ENCODE assay signal across 21 mouse cellular contexts in the genomic region with DNA sequence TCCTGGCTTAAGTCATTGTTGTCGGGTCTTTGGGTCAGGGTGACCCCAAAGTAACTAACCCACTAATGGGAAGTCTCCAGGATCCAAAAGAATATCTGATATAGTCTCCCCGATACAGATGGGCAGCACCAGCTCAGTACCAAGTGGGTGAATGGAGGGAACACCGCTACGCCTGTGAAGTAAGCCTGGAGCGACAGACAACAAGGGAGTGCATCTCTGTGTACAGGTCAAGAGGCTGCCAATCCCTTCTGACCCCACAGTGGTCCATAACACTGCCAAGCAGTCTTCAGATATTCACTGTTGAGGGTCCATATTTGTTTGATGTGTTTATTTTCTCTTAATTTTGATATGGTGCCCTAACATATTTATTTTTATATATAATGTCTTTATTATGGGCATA.
"Had no signal": no experiment of that assay in that cellular context is flagged by ENCODE, and none has a peak within 500 bp of the region (broad histone marks: within the 10 kb centered on the region; RNA-seq: fewer than 3 reads in every experiment).

No protein-coding gene starts in this region.

- H3K36me3 ChIP-seq: kidney, embryonic 15.5 days; liver, embryonic 13.5 days; midbrain, embryonic 10.5 days had no signal

- H3K4me2 ChIP-seq: kidney, embryonic 15.5 days; liver, embryonic 13.5 days had no signal

- H3K4me1 ChIP-seq: kidney, embryonic 15.5 days; liver, embryonic 13.5 days; megakaryocyte, embryonic 14.5 days had no signal

- H3K4me3 ChIP-seq: kidney, embryonic 15.5 days; left cerebral cortex, adult 2 months; liver, embryonic 13.5 days; megakaryocyte, embryonic 14.5 days; midbrain, embryonic 10.5 days; myocyte had no signal

- H3K9ac ChIP-seq: kidney, embryonic 15.5 days; liver, embryonic 13.5 days had no signal

- ATAC-seq: lung, postnatal 0 days had no signal

- H3K27me3 ChIP-seq: kidney, embryonic 15.5 days; liver, embryonic 13.5 days; megakaryocyte, embryonic 14.5 days had no signal

- H3K27ac ChIP-seq: kidney, embryonic 15.5 days; left cerebral cortex, adult 2 months; liver, embryonic 13.5 days; midbrain, embryonic 10.5 days; stomach, postnatal 0 days had no signal

- DNase-seq: kidney, adult 11 months; kidney, adult 8-10 months; kidney, postnatal 10 days; kidney, postnatal 36 days; layer of hippocampus, postnatal 36 days; liver, embryonic 13.5 days; lung, adult 2 months; lung, postnatal 36 days; right cerebral cortex, adult 18-20 months; right cerebral cortex, postnatal 14 days; right cerebral cortex, postnatal 4 days; thymus, adult 2 months; thymus, postnatal 14 days; thymus, postnatal 4 days had no signal

- H3K9me3 ChIP-seq: kidney, embryonic 15.5 days; liver, embryonic 13.5 days; midbrain, embryonic 10.5 days had no signal
